Mouse (Mus musculus) retina, embryonic 14.5 days (tissue): ENCODE measurements around the gene Vwa3a.
"Not testable (repeated sequence)": the region's sequence is repeated elsewhere in the genome, so short reads cannot be mapped to it uniquely, and the experiment has no call there.

Experiments used
- DNase-seq: peaks from one replicate; pipeline ENCODE4 v3.0.0-alpha.2; 2015; ENCODE audit warnings: low spot score

Gene Vwa3a

DNA sequence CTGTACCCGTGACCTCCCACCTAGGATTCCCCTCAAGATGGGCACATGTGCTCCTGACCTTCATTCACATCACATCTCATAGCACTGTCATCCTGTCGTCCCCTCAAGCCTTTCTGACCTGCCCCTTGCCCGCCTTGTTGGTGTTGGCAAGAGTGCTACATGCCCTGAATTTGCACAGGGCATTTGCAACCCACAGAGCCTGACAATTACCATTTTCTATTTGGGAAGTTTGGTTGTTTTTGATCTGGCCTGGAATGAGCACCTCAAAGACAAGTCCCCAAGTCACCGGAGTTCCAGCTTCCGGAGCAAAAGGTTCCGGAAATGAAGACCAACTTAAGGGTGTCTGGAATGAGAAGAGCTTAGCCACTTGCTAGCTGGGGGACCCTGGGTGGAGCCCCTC lies at the start of gene Vwa3a:
Gene Vwa3a, plus strand, starts transcription at position 301 of the 400 bp plus-strand sequence.
- no peak for DNase-seq

GRCm38 (mm10) chr7:120690634-120691033 lies 48.5 kb upstream of the Vwa3a start:
- DNase-seq = no peak

- DNase-seq = no peak
These were observed 45.2 kb upstream of the Vwa3a start for GRCm38 (mm10) chr7:120693831-120694375.

GRCm38 (mm10) chr7:120695196-120695595 lies 43.9 kb upstream of the Vwa3a start:
- DNase-seq = no peak

DNA sequence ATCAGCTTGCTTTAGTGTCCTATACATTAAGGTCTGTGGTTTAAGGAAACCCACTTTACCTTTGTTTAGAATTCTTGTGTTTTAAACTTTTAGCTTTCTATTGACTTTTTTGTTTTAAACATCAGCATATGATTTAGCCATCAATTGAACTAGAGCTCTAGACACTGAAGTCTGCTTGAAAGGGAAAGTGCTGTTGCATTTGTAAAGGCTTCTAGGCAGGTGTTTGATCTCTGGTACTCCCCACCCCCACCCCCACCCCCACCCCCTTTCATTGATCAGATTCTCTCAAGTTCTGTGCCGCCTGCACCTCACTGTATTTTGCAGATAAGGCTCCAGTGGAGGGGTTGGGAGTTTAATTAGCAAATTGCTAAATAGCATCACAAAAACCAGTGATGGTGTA lies 43.5 kb upstream of the Vwa3a start:
- DNase-seq = no peak

DNA sequence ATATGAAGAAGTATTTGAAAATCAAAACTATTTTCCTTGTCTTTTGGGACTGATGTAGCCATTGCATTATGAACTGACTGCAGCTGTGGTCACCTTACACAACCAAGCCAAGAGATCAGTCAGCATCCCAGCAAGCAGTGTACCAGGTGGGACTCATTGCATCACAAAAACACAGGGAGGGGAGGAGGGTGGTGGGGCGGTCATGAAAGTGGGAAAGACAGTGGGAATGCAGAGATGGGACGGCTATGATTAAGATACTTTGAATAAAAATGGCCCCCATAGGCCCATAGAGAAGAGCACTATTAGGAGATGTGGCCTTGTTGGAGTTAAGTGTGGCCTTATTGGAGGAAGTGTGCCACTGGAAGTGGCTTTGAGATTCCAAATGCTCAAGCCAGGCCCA lies 42.8 kb upstream of the Vwa3a start:
- DNase-seq = no peak

- DNase-seq = no peak
These were observed 39.5 kb upstream of the Vwa3a start for GRCm38 (mm10) chr7:120699586-120699985.

GRCm38 (mm10) chr7:120703888-120704287 lies 35.2 kb upstream of the Vwa3a start:
- no peak for DNase-seq

DNA sequence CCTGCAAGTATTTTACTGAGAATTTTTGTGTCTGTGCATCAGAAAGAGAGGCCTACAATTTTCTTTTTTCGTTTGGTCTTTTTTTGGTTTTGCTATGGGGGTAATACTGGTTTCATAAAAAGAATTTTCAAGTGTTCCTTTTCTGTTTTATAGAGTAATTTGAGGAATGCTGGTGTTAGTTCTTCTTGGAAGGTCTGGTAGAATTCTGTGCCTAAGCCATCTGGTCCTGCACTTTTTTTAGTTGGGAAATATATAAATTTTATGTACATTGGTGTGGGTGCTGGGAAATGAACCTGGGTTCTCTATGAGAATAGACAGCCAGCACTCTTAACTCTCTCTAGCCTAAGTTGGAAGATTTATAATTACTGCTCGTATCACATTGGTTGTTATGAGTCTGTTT lies 27.0 kb upstream of the Vwa3a start:
- no peak for DNase-seq

DNA sequence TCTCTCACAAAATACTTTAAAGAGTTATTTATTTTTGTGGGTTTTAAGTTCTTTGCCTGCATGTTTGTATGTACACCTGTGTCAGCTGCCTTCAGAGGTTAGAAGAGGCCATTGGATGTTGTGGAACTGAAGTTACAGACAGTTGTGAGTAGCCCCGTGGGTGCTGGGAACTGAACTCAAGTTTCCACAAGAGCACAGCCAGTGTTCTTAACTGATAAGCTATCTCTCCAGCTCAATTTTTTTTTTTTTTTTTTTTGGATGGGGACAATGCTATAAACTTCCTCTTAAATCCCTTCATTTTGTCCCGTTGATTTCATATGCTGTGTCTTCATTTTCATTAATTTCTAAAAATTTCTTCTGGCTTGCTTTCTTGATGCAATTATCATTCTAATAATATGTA lies 25.9 kb upstream of the Vwa3a start:
- no peak for DNase-seq

GRCm38 (mm10) chr7:120713951-120714350 lies 25.2 kb upstream of the Vwa3a start:
- DNase-seq = not testable (repeated sequence)

GRCm38 (mm10) chr7:120717261-120717660 lies 21.9 kb upstream of the Vwa3a start:
- no peak for DNase-seq

DNA sequence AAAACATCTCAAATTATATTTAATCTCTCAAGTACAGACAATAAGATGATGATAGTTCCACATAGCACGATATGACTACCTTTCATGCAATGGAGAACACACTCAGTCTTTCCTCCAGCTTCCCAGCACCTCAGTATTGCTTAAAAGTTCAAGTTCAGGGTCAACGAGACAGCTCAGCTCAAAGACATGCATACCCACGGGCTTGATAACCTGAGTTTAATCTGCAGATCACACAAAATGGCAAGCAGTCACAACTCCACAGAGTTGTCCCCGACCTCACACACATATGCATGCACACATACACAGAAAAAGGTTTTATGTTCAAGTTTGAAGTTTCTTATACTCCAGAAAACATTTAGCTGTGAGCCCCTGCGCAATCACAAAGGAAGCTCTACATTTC lies 18.1 kb upstream of the Vwa3a start:
- no peak for DNase-seq

- no peak for DNase-seq
These were observed 17.7 kb upstream of the Vwa3a start for GRCm38 (mm10) chr7:120721456-120721855.

GRCm38 (mm10) chr7:120722063-120722462 lies 17.1 kb upstream of the Vwa3a start:
- DNase-seq = no peak

GRCm38 (mm10) chr7:120722839-120723278 lies 16.3 kb upstream of the Vwa3a start:
- no peak for DNase-seq

DNA sequence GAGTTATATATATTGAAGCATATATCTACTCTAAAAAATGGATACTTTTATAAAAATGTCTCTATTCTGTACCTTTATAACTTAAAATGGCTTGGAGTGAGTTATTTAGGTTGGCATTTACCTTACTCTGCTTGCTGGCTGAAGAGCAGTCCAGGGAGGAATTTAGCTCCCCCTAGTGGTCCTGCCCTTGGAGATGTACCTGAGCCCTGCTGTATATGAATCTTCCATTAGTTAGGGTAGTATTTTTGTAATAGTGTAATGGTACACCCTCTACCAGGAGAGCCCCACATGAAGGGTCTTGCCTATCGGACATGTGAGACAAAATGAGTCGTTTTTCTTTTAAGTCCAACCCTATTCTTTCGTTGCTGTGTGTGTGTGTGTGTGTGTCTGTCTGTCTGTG lies 11.5 kb upstream of the Vwa3a start:
- DNase-seq = peak; percentile 56

GRCm38 (mm10) chr7:120729635-120730034 lies 9.5 kb upstream of the Vwa3a start:
- DNase-seq = no peak

DNA sequence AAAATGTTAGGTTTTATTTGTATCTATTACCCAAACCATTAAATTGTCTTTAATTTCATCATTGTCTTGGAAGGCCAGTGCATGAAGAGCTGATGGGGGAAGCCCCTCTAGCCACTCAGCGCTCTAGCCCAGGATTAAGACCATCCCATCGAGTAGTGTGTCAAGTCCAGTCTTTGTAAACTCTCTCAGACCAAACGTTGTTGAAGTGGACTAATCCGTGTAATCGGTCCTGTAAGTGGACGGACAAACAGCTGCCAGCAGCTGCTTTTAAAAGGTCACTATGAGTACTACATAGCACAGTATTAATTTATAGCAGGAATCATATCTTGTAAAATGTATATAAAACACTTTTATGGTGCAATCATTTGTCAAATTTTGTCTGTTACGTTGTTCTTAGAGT lies 6.2 kb upstream of the Vwa3a start:
- no peak for DNase-seq

- peak; percentile 37 for DNase-seq
These were observed 512 bp downstream of the Vwa3a start for GRCm38 (mm10) chr7:120739558-120740101.

DNA sequence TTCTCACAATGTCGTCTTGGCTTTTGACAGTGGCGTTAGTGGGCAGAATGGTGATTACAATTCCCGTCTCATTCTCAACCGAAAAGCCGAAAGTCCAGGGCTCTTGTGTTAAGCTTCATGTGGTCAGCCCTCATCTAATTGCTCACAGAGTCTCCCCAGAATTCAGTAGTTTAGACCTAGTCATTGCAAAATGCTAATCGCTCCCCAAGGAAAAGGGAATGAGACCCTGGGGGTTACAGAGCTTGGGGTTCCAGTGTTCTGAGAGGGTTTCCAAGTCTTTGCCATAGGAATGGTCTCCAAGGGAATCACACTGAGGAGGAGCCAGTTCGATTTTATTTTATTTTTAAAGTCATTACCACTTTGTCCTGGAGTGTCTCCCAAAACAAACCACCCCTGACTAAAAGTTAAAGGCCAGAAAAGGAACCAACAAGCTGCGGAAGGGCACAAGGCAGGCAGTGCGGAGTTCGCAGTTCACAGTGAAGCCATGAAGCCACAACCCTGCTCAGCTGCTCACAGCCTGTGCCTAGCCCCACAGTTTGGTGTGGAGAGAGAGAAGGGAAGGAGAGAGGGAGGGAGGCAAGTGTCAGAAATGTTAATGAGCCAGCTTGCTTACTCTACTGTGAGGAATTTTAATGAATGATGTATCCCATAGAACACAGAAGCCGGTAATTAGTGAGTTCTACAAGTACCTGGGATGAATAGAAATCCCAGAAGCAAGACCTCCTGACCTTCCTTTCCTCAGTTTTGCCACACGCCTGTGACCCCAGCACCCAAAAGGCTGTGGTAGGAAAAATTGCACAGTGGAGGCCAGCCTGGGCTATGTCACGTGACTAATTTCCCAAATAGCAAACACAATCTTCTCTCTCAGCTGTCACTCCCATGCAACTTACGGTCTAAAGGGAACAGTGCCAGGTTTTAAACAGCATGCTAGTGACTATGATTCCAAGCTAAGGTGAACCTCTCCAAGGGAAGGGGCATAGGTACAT lies 4.5 kb downstream of the Vwa3a start:
- peak; percentile 8 for DNase-seq

- DNase-seq = no peak
These were observed 5.5 kb downstream of the Vwa3a start for GRCm38 (mm10) chr7:120744606-120745005.

DNA sequence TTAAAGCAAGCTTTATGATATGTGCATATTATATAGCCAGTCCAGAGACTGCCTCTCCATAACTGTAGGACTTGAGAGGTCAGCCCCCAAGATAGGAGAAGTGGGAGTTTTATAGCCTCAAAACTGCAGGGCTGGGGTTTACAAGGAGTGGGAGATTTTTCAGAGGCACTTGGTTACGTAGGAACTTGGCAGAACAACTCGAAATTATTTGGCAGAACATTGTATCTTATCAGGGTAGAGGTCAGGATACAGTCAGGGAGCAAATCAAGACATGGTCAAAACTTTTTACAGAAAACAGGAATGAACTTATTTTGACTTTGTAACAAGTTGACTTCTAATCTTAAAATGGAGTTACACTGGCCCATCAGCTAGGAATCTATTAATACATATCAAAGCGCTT lies 6.9 kb downstream of the Vwa3a start:
- DNase-seq = no peak
